Mouse (Mus musculus) midbrain, postnatal 0 days (tissue): ENCODE results near the gene Slc28a1. TPM values are rescaled to one million over a fixed set of nuclear protein-coding genes. Genes with fewer than 3 reads are reported as not detected.

Experiments used
- ATAC-seq: fragments of 200-750 bp; cut with Nextera tagmentation; 2 replicates; pipeline ENCODE4 v1.8.0; 2017; ENCODE audit warnings: moderate number of reproducible peaks, mild to moderate bottlenecking, moderate TSS enrichment, moderate library complexity; ENCODE audit not compliant: low FRiP score
- DNase-seq: peaks from one replicate; pipeline ENCODE4 v3.0.0-alpha.2; 2015; ENCODE audit warnings: low spot score
- H3K27ac ChIP-seq: fragments of 300-500 bp; sonication (generic); 2 replicates; pipeline ENCODE4 v1.5.1; 2014; ENCODE audit warnings: low read depth, mild to moderate bottlenecking, low read length, mixed read lengths
- H3K27me3 ChIP-seq: fragments of 300-500 bp; sonication (generic); 2 replicates; pipeline ENCODE4 v1.6.1; 2014; ENCODE audit warnings: low read length, control low read depth, mixed read lengths; ENCODE audit not compliant: insufficient read depth
- H3K36me3 ChIP-seq: fragments of 300-500 bp; sonication (generic); 2 replicates; pipeline ENCODE4 v1.6.1; 2014; ENCODE audit warnings: low read length, control low read depth, mixed read lengths; ENCODE audit not compliant: insufficient read depth
- H3K4me1 ChIP-seq: fragments of 300-500 bp; sonication (generic); 2 replicates; pipeline ENCODE4 v1.6.1; 2014; ENCODE audit warnings: mild to moderate bottlenecking, control low read depth, antibody characterized with exemption, low read length, mixed read lengths; ENCODE audit not compliant: insufficient read depth
- H3K4me2 ChIP-seq: fragments of 300-500 bp; sonication (generic); 2 replicates; pipeline ENCODE4 v1.6.1; 2014; ENCODE audit warnings: low read depth, mild to moderate bottlenecking, low read length, mixed read lengths; ENCODE audit not compliant: poor library complexity, severe bottlenecking
- H3K4me3 ChIP-seq: fragments of 300-500 bp; sonication (generic); 2 replicates; pipeline ENCODE4 v1.5.1; 2014; ENCODE audit warnings: low read depth, mild to moderate bottlenecking, low read length, moderate library complexity
- H3K9ac ChIP-seq: fragments of 300-500 bp; sonication (generic); replicated peaks from 2 replicates; pipeline ENCODE4 v1.6.1; 2014; ENCODE audit warnings: mild to moderate bottlenecking, low read length, moderate library complexity, mixed read lengths; ENCODE audit not compliant: poor library complexity, severe bottlenecking
- H3K9me3 ChIP-seq: fragments of 300-500 bp; sonication (generic); 2 replicates; pipeline ENCODE4 v1.6.1; 2016; ENCODE audit warnings: low read length, control low read depth
- CTCF ChIP-seq: IDR thresholded peaks from 2 replicates; pipeline ENCODE4 v1.5.1; 2016; ENCODE audit warnings: antibody characterized with exemption, mild to moderate bottlenecking
- WGBS: fragments of 180-500 bp; shearing (Covaris S2); extraction: QIAGEN DNeasy Blood & Tissue Kit; methylation state at CpG from one replicate; pipeline ENCODE4 v1.1.7; 2014; 5-methylcytosine and 5-hydroxymethylcytosine counted together
- polyA plus RNA-seq: library from polyadenylated mRNA; unstranded; fragments of >200 nt; fragmentation: Nextera tagmentation; extraction: Ambion mirVana; gene quantifications from 2 replicates; pipeline ENCODE4 v1.2.1, GENCODE M21; 2015
- total RNA-seq: library from RNA; depleted of rRNA; stranded (reverse); fragments of >200 nt; gene quantifications from 2 replicates; pipeline ENCODE4 v1.2.3, GENCODE M21; 2014

The Slc28a1 gene
- total and polyA plus RNA-seq, 2 experiments from 2014 or later = 0.10 to 0.33 TPM

GRCm38 (mm10) chr7:81189180-81189579 lies 74.6 kb downstream of the Slc28a1 start:
- Histone ChIP-seq H3K27ac (no peak overlapping the region), H3K4me1 (no peaks in the 10 kb centered on the region), H3K27me3 (no peaks in the 10 kb centered on the region), H3K36me3 (no peaks in the 10 kb centered on the region), H3K9ac (no peak overlapping the region), H3K4me3 (no peak overlapping the region), H3K4me2 (no peak overlapping the region), H3K9me3 (no peaks in the 10 kb centered on the region)
- WGBS = 81% methylated on average over 9 of the region's 9 CpGs
- DNase-seq (no peak), ATAC-seq (no peak)
- no peak for TF ChIP-seq CTCF

- H3K27me3 ChIP-seq = no peaks in the 10 kb centered on the region
- ATAC-seq = no peak
- no peak overlapping the region for H3K4me3 ChIP-seq
- H3K27ac ChIP-seq = no peak overlapping the region
- H3K9ac ChIP-seq = no peak overlapping the region
- no peak for DNase-seq
- 78% methylated on average over 4 of the region's 4 CpGs for whole genome bisulfite sequencing
- no peaks in the 10 kb centered on the region for H3K36me3 ChIP-seq
- H3K9me3 ChIP-seq = no peaks in the 10 kb centered on the region
- H3K4me1 ChIP-seq = no peaks in the 10 kb centered on the region
- TF ChIP-seq CTCF = no peak
- no peak overlapping the region for H3K4me2 ChIP-seq
These were observed 80.9 kb downstream of the Slc28a1 start for GRCm38 (mm10) chr7:81195509-81195908.

- no peaks in the 10 kb centered on the region for H3K9me3 ChIP-seq
- no peak for TF ChIP-seq CTCF
- no peaks in the 10 kb centered on the region for H3K4me1 ChIP-seq
- no peak for ATAC-seq
- H3K36me3 ChIP-seq = no peaks in the 10 kb centered on the region
- no peak overlapping the region for H3K4me2 ChIP-seq
- H3K27ac ChIP-seq = no peak overlapping the region
- no peak overlapping the region for H3K9ac ChIP-seq
- WGBS = 77% methylated on average over 3 of the region's 3 CpGs
- no peaks in the 10 kb centered on the region for H3K27me3 ChIP-seq
- no peak overlapping the region for H3K4me3 ChIP-seq
- no peak for DNase-seq
These were observed 82.2 kb downstream of the Slc28a1 start for GRCm38 (mm10) chr7:81196796-81197195.

- TF ChIP-seq CTCF = no peak
- WGBS = 45% methylated on average over 4 of the region's 4 CpGs
- Histone ChIP-seq H3K9me3 (no peaks in the 10 kb centered on the region), H3K4me1 (no peaks in the 10 kb centered on the region), H3K36me3 (no peaks in the 10 kb centered on the region), H3K4me3 (no peak overlapping the region), H3K4me2 (no peak overlapping the region), H3K9ac (no peak overlapping the region), H3K27me3 (no peaks in the 10 kb centered on the region), H3K27ac (no peak overlapping the region)
- no peak for ATAC-seq
- DNase-seq = no peak
These were observed 83.9 kb downstream of the Slc28a1 start for GRCm38 (mm10) chr7:81198538-81198937.

GRCm38 (mm10) chr7:81199109-81199508 lies 84.5 kb downstream of the Slc28a1 start:
- no peaks in the 10 kb centered on the region for H3K36me3 ChIP-seq
- DNase-seq (no peak), ATAC-seq (no peak)
- no peak for TF ChIP-seq CTCF
- WGBS = 76% methylated on average over 5 of the region's 5 CpGs
- no peak overlapping the region for H3K4me3 ChIP-seq
- no peaks in the 10 kb centered on the region for H3K4me1 ChIP-seq
- H3K27ac ChIP-seq = no peak overlapping the region
- H3K4me2 ChIP-seq = no peak overlapping the region
- no peaks in the 10 kb centered on the region for H3K9me3 ChIP-seq
- H3K27me3 ChIP-seq = no peaks in the 10 kb centered on the region
- H3K9ac ChIP-seq = no peak overlapping the region

GRCm38 (mm10) chr7:81199757-81200156 lies 85.2 kb downstream of the Slc28a1 start:
- H3K4me1 ChIP-seq = no peaks in the 10 kb centered on the region
- DNase-seq = no peak
- no peak for TF ChIP-seq CTCF

More at GRCm38 (mm10) chr7:81199757-81200156, 85.2 kb downstream of the Slc28a1 start:
- Histone ChIP-seq H3K27ac (no peak overlapping the region), H3K9ac (no peak overlapping the region), H3K4me3 (no peak overlapping the region), H3K36me3 (no peaks in the 10 kb centered on the region), H3K4me2 (no peak overlapping the region), H3K9me3 (no peaks in the 10 kb centered on the region), H3K27me3 (no peaks in the 10 kb centered on the region)
- WGBS = 74% methylated on average over 4 of the region's 4 CpGs
- no peak for ATAC-seq
